Mouse (Mus musculus) splenic B cell, adult 2 months (primary cell): Measurements from ENCODE around the gene Serpinh1.
"Not testable (repeated sequence)": the region's sequence is repeated elsewhere in the genome, so short reads cannot be mapped to it uniquely, and the experiment has no call there.

Experiments
- DNase-seq: peaks from one replicate; pipeline ENCODE4 v3.0.0-alpha.2; 2011; ENCODE audit warnings: low read depth, low spot score
- H3K27me3 ChIP-seq: 2 replicates; pipeline ENCODE4 v1.6.1; 2012; ENCODE audit warnings: mild to moderate bottlenecking, low read length, moderate library complexity, mixed read lengths; ENCODE audit not compliant: control insufficient read depth, poor library complexity, insufficient read depth, severe bottlenecking
- H3K36me3 ChIP-seq: 2 replicates; pipeline ENCODE4 v1.6.1; 2012; ENCODE audit warnings: mild to moderate bottlenecking, low read length, moderate library complexity, mixed read lengths; ENCODE audit not compliant: control insufficient read depth, poor library complexity, insufficient read depth, severe bottlenecking

Gene Serpinh1

DNA sequence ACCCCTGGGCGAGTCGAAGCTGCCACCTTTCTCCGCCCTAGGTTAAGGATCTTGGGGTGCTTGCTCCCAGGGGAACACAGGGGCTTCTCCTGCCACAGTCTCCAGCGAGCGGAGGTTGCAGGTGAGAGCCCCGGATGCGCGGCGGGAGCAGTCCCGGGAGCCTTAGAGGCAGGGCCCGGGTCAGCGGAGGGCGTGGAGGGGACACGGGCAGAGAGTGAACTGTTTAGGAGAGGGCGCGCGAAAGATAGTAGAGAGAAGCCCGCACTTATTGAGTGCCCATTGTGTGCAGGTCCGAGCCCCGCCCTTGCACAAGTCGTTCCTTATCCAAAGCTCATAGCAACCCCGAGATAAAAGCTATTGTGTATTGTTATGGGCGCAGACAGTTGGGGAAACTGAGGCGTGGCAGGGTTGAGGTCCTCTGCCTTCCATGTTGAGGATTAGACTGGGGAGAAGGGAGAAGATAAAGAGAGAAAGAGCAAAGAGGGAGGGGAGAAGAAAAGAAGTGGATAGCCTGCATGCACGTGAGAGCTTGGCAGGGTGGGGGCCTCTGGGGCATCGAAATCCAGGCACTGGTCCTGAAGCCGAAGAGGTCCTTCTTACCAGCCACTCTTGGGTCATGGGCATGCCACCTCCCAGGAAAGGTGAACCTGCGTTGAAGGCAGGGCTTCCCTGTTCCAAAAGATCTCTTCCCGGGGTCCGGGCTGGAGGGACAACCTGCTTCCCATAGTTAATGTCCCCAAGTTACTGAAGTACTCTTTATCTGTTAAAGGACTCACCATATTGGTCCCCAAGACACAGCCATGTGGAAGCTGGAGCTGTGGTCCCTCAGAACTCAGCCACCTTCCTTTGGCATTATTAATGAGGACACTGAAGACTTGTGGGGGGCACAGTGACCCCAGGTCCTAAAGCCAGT is 29.3 kb upstream of the Serpinh1 start:
- H3K36me3 ChIP-seq, result no peaks in the 10 kb centered on the region
- peak; percentile 23 for DNase-seq
- H3K27me3 ChIP-seq, result no peaks in the 10 kb centered on the region

DNA sequence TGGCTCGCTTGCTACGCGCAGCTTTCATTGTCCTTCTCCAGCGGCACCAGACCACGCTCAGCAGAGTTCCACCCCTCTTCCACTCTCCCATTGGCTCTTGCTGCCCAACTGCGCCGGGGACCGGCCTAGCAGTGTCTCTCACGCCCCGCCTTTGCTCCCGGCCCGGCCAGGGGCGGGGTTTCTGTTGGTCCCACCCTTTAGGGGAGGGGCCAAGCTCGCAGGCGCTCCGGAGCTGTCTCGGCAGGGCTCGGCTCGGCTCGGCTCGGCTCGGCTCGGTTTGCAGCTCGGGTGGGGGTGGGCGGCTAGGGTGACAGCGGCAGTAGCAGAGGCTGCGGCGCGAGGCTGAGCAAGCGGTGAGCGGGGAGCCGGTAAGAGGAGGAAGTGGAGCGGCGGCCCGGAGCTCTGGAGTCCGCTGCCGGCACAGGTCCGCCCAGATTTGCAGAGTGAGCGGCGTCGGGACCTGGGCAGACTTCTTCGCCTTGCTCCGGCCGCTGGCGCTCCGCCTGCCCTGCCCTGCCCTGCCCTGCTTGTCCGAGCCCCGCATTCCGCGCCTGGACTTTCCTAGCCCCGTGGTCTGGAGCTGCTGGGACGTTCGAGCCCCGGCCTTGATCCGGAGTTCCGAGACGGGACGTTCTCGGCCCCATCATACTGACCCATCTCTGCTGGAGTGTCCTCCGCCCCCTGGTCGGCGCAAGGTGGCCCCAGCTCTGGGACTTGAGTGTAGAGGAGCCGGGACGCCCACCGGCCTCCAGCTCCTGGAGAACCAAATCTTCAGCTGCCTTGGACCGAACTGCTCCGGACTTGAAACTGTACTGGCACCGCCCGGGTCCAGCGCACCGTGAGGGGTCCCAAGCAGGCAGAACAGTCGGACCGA is 28.4 kb upstream of the Serpinh1 start, which contains the start of gene Gdpd5:
Gene Gdpd5 (plus strand): TSS at position 201 of the 874 bp plus-strand sequence.
- H3K27me3 ChIP-seq, result no peaks in the 10 kb centered on the region
- no peaks in the 10 kb centered on the region for H3K36me3 ChIP-seq
- DNase-seq, result peak; percentile 97

DNA sequence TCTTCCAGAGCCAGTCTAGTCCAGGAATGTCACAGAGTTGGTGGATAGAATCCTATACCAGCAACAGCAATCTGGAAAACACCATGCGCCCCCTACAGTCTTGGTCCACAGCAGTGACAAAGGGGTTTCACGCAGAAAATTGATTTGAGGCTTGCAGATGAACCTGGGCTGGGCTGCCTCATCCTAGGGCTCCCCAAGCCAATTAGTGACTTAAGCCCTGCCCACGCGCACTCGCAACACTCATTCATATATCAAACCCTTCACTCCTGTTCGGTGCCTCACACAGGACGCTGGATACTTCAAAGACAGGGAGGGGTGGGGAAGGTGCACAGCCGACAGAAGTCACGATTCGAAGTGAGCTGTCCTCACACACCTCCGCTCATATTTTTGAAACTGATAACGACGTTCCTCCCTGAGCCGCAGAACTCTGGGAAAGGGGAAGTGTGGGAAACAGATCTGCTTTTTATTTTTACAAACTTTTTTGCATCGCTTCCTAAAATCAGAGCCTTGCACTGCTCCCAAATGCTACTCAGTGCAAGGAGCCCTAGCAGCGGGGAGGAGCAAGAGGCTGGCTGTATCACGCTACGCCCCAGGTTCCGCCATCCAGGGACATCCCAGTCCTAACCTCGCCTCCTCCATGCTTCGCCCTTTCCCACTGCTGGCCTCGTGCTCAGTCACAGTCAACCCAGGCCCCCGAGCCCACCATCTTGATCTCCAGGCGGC is 27.6 kb upstream of the Serpinh1 start:
- H3K36me3 ChIP-seq, result no peaks in the 10 kb centered on the region
- H3K27me3 ChIP-seq, result no peaks in the 10 kb centered on the region
- DNase-seq, result peak; percentile 43

DNA sequence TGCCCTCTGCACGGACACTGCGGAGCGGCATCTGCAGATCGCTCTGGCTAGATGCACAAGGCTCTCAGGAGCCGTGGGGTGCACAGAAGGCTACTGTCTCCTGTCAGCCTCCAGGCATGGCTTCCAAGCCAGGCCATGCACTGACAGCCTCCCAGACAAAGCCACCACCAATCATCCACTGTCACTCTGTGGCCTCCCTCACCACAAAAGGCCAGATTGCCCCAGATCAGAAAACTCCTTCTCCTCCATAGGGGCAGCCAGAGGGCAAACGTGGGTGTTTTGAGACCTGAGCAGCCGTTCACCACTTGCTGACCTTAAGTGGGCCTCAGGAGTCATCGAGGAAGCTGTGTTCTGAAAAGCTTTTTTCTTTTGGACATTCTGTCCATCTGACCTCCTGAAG is 25.8 kb upstream of the Serpinh1 start:
- no peaks in the 10 kb centered on the region for H3K27me3 ChIP-seq
- no peaks in the 10 kb centered on the region for H3K36me3 ChIP-seq
- DNase-seq, result no peak

DNA sequence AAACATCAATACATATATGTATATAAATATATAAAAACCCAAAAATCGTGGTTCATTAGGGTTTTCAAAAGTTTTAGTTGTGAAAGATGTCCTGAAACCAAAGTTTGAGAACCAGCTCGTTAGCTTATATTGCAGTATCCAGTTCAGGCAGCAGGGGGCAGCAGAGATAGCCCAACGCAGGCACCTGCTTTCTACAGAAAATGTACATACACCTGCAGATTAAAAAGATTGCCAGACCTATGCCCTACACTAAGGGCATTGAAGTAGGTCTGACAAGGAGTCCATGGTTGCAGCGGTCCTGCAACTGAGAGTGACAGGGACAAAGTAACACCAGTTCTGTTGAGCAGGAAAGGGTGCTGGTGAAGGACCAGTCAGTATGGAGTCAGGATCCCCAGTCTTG is 22.4 kb upstream of the Serpinh1 start:
- DNase-seq, result peak; percentile 86
- H3K27me3 ChIP-seq, result no peaks in the 10 kb centered on the region
- H3K36me3 ChIP-seq, result no peaks in the 10 kb centered on the region

DNA sequence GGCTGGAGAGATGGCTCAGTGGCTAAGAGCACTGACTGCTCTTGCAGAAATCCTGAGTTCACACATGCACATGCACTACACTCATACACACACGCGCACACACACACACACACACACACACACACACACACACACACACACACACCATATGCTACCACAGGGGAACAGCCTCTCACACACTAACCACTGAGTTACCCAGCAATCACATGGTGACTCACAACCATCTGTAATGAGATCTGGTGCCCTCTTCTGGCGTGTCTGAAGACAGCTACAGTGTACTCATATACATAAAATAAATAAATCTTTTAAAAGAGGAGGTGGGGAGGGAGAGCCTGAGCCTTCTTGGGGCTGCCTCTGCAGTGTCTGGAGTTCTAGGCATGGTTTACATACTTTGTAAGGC is 21.3 kb upstream of the Serpinh1 start:
- H3K27me3 ChIP-seq, result not testable (repeated sequence)
- peak; percentile 14 for DNase-seq

DNA sequence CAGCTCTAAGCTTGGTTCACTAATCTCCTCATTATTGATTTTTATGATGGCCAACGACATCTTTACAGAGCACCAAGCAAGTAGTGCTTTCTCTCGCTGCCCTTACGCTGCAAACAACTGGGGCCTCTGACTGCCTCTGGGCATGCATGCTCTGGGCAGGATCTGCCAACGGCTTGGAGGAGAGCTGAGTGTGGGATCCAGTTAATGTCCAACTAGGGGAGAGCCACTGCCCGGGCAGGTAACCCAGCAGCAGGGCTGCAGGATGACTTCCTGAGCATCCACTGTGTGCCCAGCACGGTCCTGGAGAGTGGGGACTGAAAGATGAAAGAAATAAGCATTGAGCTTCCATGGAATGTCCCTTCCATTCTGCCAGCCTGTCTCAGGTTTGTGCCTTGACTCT is 13.7 kb upstream of the Serpinh1 start:
- H3K27me3 ChIP-seq, result no peaks in the 10 kb centered on the region
- H3K36me3 ChIP-seq, result no peaks in the 10 kb centered on the region
- no peak for DNase-seq

More for the DNA sequence above, 21.3 kb upstream of the Serpinh1 start:
- not testable (repeated sequence) for H3K36me3 ChIP-seq

DNA sequence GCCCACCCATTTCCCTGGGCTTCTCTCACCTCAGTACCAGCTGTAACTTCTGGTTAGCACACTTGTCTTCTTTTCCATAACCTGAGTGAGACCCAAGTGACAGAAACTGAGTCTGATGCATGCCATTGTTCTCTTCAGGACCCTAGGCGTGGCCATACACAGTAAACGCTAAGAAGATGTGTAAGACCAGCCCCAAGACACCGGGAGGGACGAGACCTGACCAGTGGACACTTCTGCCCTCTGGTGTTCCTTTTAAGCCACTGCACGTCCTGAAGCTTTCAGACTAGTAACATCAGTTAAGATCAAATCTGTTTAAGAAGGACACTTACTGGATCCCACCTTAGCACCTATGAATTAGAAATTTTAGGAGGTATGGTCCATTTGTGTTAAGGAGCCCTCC is 12.0 kb upstream of the Serpinh1 start:
- DNase-seq, result peak; percentile 54
- Histone ChIP-seq H3K27me3 (no peaks in the 10 kb centered on the region), H3K36me3 (no peaks in the 10 kb centered on the region)

DNA sequence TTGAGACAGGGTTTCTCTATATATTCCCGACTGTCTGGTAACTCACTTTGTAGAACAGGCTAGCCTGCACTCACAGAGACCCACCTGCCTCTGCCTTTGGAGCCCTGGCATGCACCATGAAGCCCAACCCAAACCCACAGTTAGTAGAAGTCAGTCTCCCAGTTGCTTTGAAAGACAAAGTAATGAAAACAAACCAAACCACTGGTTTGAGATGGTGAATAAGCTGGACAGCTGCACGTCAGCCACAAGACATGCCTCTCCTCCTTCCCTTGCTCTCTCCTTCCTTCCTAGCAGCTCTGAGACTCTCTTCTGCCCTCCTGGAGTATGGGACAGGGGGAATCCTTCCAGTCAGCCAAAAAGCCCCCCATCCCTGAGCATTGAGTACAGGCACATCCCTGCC is 9.1 kb upstream of the Serpinh1 start:
- DNase-seq, result no peak

DNA sequence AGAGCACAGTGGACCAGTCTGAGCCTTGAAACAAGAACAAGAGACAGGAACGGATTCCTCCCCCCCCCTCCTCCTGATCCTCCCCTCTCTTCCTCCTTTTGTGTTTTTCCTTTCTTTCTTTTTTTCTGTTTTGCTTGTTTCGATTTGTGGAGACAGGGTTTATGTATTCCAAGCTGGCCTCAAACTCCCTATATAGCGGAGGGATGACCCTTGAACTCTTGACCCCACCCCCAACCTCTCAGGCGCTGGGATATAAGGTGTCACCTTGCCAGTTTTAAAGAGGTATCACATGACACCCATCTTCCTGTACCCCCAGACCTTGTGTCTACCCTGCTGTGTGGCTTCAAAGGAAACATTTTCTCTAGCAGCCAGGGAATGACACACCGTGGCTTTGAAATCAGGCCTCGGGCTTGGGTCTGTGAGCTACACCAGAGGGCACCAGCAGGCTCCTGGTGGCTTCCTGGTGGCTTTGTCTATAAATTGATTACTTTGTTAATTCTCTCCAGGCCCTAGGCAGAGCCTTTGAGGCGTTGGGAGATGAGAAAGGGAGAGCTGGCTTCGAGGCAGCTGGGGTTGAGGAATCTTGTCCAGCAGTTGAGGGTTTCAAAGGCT is 7.9 kb upstream of the Serpinh1 start:
- Histone ChIP-seq H3K27me3 (no peaks in the 10 kb centered on the region), H3K36me3 (no peaks in the 10 kb centered on the region)
- DNase-seq, result no peak

More for the DNA sequence above, 9.1 kb upstream of the Serpinh1 start:
- Histone ChIP-seq H3K36me3 (no peaks in the 10 kb centered on the region), H3K27me3 (no peaks in the 10 kb centered on the region)

DNA sequence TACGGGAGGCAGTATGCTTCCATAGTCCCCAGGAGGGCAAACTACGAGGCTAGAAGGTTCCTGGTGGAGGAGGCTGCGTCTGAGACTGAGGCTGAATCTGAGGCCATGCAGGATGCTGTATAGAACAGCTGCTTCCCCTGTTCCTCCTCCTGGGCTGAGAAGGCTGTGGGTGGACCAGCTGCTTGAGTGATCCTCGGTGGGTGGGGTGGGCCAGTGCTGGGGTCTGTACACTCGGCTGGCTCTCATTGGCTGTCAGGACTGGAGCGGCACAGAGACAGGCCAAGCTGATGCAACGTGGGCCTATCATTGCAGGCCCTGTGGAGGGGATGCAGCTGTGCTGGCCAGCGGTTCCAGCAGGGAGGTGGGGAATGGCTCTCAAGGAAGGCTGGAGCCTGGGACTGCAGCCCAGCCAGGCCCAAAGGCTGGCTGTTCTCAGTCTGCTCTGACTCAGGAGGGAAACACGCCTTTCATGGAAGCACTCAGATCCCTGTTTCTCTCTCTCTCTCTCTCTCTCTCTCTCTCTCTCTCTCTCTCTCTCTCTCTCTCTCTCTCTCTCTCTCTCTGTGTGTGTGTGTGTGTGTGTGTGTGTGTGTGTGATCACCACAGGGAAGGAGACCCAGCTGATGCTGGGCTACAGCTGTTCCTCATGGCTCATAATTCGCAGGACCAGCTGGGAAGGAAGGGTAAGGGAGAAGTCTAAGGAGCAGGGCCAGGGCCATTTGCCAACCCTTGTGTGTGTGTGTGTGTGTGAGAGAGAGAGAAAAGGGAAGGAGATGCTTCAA is 7.2 kb upstream of the Serpinh1 start:
- H3K36me3 ChIP-seq, result no peaks in the 10 kb centered on the region
- no peaks in the 10 kb centered on the region for H3K27me3 ChIP-seq
- DNase-seq, result no peak

DNA sequence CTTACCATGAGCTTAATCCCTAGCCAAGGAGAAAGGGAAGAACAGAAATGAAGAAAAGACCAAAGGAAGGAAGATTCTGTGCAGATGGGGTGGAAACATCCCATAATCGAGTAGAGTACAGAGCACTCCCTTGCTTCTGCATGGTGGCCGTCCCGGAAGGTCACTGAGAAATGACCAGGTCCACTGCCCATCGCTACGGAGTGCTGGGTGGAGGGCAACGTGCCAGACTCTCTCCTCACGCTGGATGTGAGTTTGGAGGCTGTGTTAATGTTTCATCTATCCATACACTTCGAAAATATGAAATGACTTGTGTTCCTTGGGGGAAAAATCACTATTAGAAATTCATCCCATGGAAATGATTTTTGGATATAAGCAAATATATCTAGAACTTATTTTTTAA is 5.3 kb upstream of the Serpinh1 start:
- DNase-seq, result no peak
- Histone ChIP-seq H3K27me3 (no peaks in the 10 kb centered on the region), H3K36me3 (no peaks in the 10 kb centered on the region)

DNA sequence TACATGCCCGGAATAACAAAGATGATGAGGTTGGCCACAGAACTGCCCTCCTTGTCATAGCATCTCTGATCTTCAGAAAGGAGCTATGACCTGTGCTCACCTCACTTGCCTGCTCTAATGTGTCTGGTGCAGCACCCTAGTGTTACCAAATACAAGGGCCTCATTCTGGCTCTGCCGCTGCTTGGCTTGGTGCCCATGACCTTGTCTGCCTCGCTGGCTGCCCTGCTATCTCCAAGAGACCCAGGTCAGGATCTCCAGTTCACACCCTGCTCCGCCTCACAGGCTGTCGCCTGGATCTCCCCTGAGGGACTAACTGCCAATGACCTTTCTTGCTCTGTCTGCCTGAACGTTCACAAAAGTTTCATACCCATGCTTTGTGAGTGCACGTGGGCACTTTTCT is 4.2 kb upstream of the Serpinh1 start:
- no peak for DNase-seq
- Histone ChIP-seq H3K36me3 (no peaks in the 10 kb centered on the region), H3K27me3 (no peaks in the 10 kb centered on the region)
